Mouse (Mus musculus) adrenal gland, postnatal 4 days (tissue): ENCODE data around the gene Gm18596. TPM values are rescaled to one million over a fixed set of nuclear protein-coding genes. Genes with fewer than 3 reads are reported as not detected.
"Not testable (repeated sequence)": the region's sequence is repeated elsewhere in the genome, so short reads cannot be mapped to it uniquely, and the experiment has no call there.

ENCODE experiments used
- DNase-seq, 2 experiments: peaks; one replicate each; pipeline ENCODE4 v3.0.0; 2021 to 2022; ENCODE audit warnings: low spot score in 2 of 2, mixed read lengths in 2 of 2
- total RNA-seq, 2 experiments: library from RNA; stranded (reverse); gene quantifications; 2 replicates each; pipeline ENCODE4 v1.2.3; 2021

Gene Gm18596
- total RNA-seq, 2 experiments from 2014 or later = not detected

GRCm38 (mm10) chr10:77713734-77714133 is 28.7 kb downstream of the Gm18596 start:
- DNase-seq = no peak

- DNase-seq = not testable (repeated sequence)
Observed at GRCm38 (mm10) chr10:77711157-77711556, 31.3 kb downstream of the Gm18596 start, which contains the start of gene Gm10024. TSS of gene Gm10024 (plus strand) at chr10:77711457.

- DNase-seq = no peak
Observed at GRCm38 (mm10) chr10:77709831-77710230, 32.6 kb downstream of the Gm18596 start.

GRCm38 (mm10) chr10:77706326-77706725 is 36.1 kb downstream of the Gm18596 start, which contains the start of gene Gm10272:
TSS of gene Gm10272 (plus strand) at chr10:77706626.
- no peak for DNase-seq

- DNase-seq = no peak
Observed at GRCm38 (mm10) chr10:77697133-77697532, 45.3 kb downstream of the Gm18596 start, which contains the start of gene Gm9508. TSS of gene Gm9508 (minus strand) at chr10:77697233.

Other genes with a start within 250 kb of the Gm18596 start
- 10 to 100 TPM; 23.8 to 26.0 TPM for gene Fam207a, start 226.9 kb downstream of the Gm18596 start, total RNA-seq
- gene Itgb2, start 212.4 kb downstream of the Gm18596 start, total RNA-seq = 1 to 10 TPM; 5.3 to 8.5 TPM
- 100 to 1,000 TPM; 176 to 186 TPM for gene Pttg1ip, start 160.9 kb downstream of the Gm18596 start, total RNA-seq
- gene Sumo3, start 136.5 kb downstream of the Gm18596 start, total RNA-seq = 100 to 1,000 TPM; 181 to 183 TPM
- gene Gm49325, start 136.4 kb downstream of the Gm18596 start, total RNA-seq = 10 to 100 TPM; 18.1 to 27.7 TPM
- gene Ube2g2, start 120.4 kb downstream of the Gm18596 start, total RNA-seq = 10 to 100 TPM; 42.2 to 44.3 TPM
- gene Tspear, start 56.1 kb downstream of the Gm18596 start, total RNA-seq = 1 to 10 TPM in 1 of 2 experiments, under 1 TPM in 1; 0.45 to 1.0 TPM
- not detected for gene Gm19402, start 51.9 kb downstream of the Gm18596 start, total RNA-seq
- not detected for gene Gm9508, start 45.4 kb downstream of the Gm18596 start, total RNA-seq
- gene Gm10272, start 36.0 kb downstream of the Gm18596 start, total RNA-seq = not detected
- not detected for gene Gm10024, start 31.2 kb downstream of the Gm18596 start, total RNA-seq
- not detected for gene Gm10142, start 26.8 kb downstream of the Gm18596 start, total RNA-seq
- not detected for gene Krtap12-1, start 22.0 kb downstream of the Gm18596 start, total RNA-seq
- gene Gm10100, start 16.2 kb downstream of the Gm18596 start, total RNA-seq = not detected
- not detected for gene Gm9736, start 8.7 kb upstream of the Gm18596 start, total RNA-seq
- not detected for gene Gm3233, start 17.0 kb upstream of the Gm18596 start, total RNA-seq
- not detected for gene Gm3238, start 28.7 kb upstream of the Gm18596 start, total RNA-seq
- gene Gm7138, start 34.3 kb upstream of the Gm18596 start, total RNA-seq = not detected
- not detected for gene Gm3250, start 39.9 kb upstream of the Gm18596 start, total RNA-seq
- not detected for gene Gm7137, start 45.6 kb upstream of the Gm18596 start, total RNA-seq
- not detected for gene Gm9639, start 52.4 kb upstream of the Gm18596 start, total RNA-seq
- not detected for gene Gm19668, start 56.5 kb upstream of the Gm18596 start, total RNA-seq
- not detected for gene Gm9507, start 69.2 kb upstream of the Gm18596 start, total RNA-seq
- not detected for gene Gm2696, start 72.0 kb upstream of the Gm18596 start, total RNA-seq
- gene Krtap10-4, start 84.5 kb upstream of the Gm18596 start, total RNA-seq = not detected
- gene Krtap10-10, start 93.3 kb upstream of the Gm18596 start, total RNA-seq = not detected
- gene Gm36176, start 104.2 kb upstream of the Gm18596 start, total RNA-seq = not detected
- gene Gm10318, start 110.2 kb upstream of the Gm18596 start, total RNA-seq = not detected
- gene Gm3285, start 119.3 kb upstream of the Gm18596 start, total RNA-seq = not detected
- gene Lrrc3, start 159.9 kb upstream of the Gm18596 start, total RNA-seq = 10 to 100 TPM in 1 of 2 experiments, 1 to 10 TPM in 1; 9.8 to 14.6 TPM
- gene Trpm2, start 227.9 kb upstream of the Gm18596 start, total RNA-seq = 1 to 10 TPM; 4.1 to 4.3 TPM
- gene 1810043G02Rik, start 235.9 kb upstream of the Gm18596 start, total RNA-seq = 10 to 100 TPM; 21.3 to 25.1 TPM